Mouse (Mus musculus): Measurements from ENCODE around the gene 4930430A15Rik.

4930430A15Rik gene

GRCm38 (mm10) chr2:111229502-111229901 is at the start of gene 4930430A15Rik:
Gene 4930430A15Rik, minus strand, starts transcription at chr2:111229602.
- DNase-seq = no peak

DNA sequence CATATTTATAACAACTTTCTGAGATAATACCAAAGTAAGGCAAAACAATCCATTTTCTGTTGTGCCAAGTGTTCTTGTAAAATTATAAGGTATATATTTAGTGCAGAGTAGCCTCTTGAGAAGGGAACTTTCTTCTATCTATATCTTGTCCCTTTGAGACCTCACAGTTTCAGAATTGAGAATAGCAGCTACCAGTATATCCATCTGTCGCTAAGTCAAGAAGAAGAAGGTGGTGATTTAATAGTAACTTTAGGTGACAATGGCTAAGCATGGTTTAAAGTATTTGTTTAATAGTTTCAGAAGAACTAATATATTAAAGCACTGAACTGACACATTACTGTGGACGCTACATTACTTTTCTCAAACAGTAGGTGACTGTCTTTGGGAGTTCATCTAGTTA is 44.6 kb upstream of the 4930430A15Rik start, which contains the start of gene Olfr1277:
Gene Olfr1277 (minus strand): TSS at position 101 of the 400 bp plus-strand sequence.
- no peak for DNase-seq

GRCm38 (mm10) chr2:111254216-111254615 is 24.8 kb upstream of the 4930430A15Rik start, which contains the start of gene Olfr1276:
Gene Olfr1276, plus strand, starts transcription at chr2:111254516.
- DNase-seq = no peak

- DNase-seq = no peak
Measured at GRCm38 (mm10) chr2:111235186-111235585, 5.8 kb upstream of the 4930430A15Rik start, which contains the start of gene Olfr1275. Gene Olfr1275, minus strand, starts transcription at chr2:111235286.

DNA sequence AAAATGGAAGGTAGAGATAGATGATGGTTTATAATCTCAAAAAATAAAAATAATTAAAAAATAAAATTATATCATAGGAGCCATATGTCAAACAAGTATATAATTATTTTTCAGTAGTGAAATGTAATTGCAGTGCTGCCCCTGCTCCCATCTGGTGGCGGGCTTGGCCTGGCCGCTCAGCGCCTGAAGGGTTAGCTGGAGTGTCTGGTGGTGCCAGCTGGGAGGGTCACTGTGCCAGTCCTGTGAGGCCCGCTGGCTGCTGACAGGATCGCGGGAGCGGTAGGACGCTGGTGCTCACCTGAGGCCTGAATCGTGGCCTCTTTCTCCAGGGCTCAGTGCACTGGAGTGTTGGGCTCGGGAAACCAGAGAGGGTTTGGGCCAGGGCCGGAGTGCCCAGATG is 47.3 kb downstream of the 4930430A15Rik start:
- no peak for DNase-seq

DNA sequence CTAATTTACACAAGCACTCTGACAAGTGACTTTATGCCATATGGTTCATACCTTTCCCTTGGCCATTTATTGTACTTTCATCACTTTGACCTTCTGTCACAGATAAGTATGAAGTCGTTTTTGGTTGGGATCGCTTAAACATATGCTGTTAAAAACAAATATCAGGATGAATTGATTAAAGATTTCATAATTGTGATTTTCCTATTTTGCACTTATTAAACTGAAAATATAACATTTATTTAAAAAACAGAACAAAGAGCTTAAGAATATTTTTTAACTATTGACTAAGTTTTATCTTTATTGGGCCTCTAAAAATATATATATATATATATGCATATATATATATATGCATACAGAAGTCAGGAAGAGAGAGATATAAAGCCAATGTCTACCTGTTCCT is 76.6 kb downstream of the 4930430A15Rik start, which contains the start of gene Gm15130:
Gene Gm15130 (minus strand): TSS at position 101 of the 400 bp plus-strand sequence.
- DNase-seq = no peak

GRCm38 (mm10) chr2:111135739-111136138 is 93.7 kb downstream of the 4930430A15Rik start:
- no peak for DNase-seq
